Mouse (Mus musculus) stomach, postnatal 0 days (tissue): Measurements from ENCODE around the gene Islr.

ENCODE experiments used
- CTCF ChIP-seq: IDR thresholded peaks from 2 replicates; pipeline ENCODE4 v1.5.1; 2016; ENCODE audit warnings: antibody characterized with exemption, low read depth, mild to moderate bottlenecking, moderate library complexity
- EP300 ChIP-seq: optimal IDR thresholded peaks from 2 replicates; pipeline ENCODE3; 2016; ENCODE audit warnings: antibody characterized with exemption

DNA sequence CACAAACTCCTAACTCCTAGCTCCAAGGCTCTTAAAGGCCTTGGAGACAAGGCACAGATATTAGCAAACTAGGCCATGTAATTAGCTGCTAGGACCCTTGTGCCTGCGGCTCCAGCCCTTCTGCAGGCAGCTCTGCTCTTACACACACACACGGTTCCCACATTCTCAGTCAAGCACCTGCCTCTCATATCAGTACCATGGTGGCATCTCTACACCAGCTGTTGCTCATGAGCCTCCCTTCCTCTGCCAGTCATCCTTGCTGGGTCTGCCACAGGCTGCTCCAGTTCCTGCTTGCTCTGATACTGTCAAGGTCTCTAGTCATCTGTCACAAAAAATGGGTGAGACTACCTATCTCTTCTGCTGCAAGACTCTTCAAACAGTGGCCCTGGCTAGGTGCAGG, 20.2 kb upstream of the Islr start:
- TF ChIP-seq CTCF (no peak), EP300 (no peak)
